Mouse (Mus musculus) lung, embryonic 15.5 days (tissue): ENCODE results near the gene 9430038I01Rik. TPM values are rescaled to one million over a fixed set of nuclear protein-coding genes. Genes with fewer than 3 reads are reported as not detected.
"Not testable (repeated sequence)": the region's sequence is repeated elsewhere in the genome, so short reads cannot be mapped to it uniquely, and the experiment has no call there.

Source experiments
- ATAC-seq: fragments of 200-750 bp; cut with Nextera tagmentation; 2 replicates; pipeline ENCODE4 v1.8.0; 2017; ENCODE audit warnings: moderate number of reproducible peaks, borderline replicate concordance; ENCODE audit not compliant: low FRiP score, low TSS enrichment; ENCODE audit errors: extremely low read depth
- H3K27ac ChIP-seq: fragments of 300-500 bp; sonication (generic); 2 replicates; pipeline ENCODE4 v1.5.1; 2015; ENCODE audit warnings: moderate library complexity, mild to moderate bottlenecking, inconsistent platforms
- H3K27me3 ChIP-seq: fragments of 300-500 bp; sonication (generic); 2 replicates; pipeline ENCODE4 v1.6.1; 2015; ENCODE audit warnings: inconsistent platforms
- H3K36me3 ChIP-seq: fragments of 300-500 bp; sonication (generic); 2 replicates; pipeline ENCODE4 v1.6.1; 2015; ENCODE audit warnings: inconsistent platforms
- H3K4me1 ChIP-seq: fragments of 300-500 bp; sonication (generic); 2 replicates; pipeline ENCODE4 v1.6.1; 2015; ENCODE audit warnings: inconsistent platforms
- H3K4me2 ChIP-seq: fragments of 300-500 bp; sonication (generic); 2 replicates; pipeline ENCODE4 v1.6.1; 2015; ENCODE audit warnings: inconsistent platforms, mild to moderate bottlenecking, moderate library complexity
- H3K4me3 ChIP-seq: fragments of 300-500 bp; sonication (generic); 2 replicates; pipeline ENCODE4 v1.5.1; 2015; ENCODE audit warnings: mild to moderate bottlenecking, inconsistent platforms
- H3K9ac ChIP-seq: fragments of 300-500 bp; sonication (generic); 2 replicates; pipeline ENCODE4 v1.6.1; 2015; ENCODE audit warnings: inconsistent platforms
- H3K9me3 ChIP-seq: fragments of 300-500 bp; sonication (generic); 2 replicates; pipeline ENCODE4 v1.6.1; 2016; ENCODE audit warnings: inconsistent platforms
- WGBS: fragments of 180-500 bp; shearing (Covaris S2); methylation state at CpG from one replicate; pipeline ENCODE4 v1.1.7; 2015; 5-methylcytosine and 5-hydroxymethylcytosine counted together
- polyA plus RNA-seq: library from polyadenylated mRNA; unstranded; fragments of >200 nt; fragmentation: Nextera tagmentation; extraction: Ambion mirVana; gene quantifications from 2 replicates; pipeline ENCODE4 v1.2.1, GENCODE M21; 2015

9430038I01Rik gene
- 19.4 and 20.2 TPM in 2 replicates for polyA plus RNA-seq

- ATAC-seq = peak; percentile 99
- peak within 1 kb of the TSS; percentile 91 for H3K4me3 ChIP-seq
- no peaks in the 10 kb centered on the region for H3K9me3 ChIP-seq
- H3K4me2 ChIP-seq = peak within 1 kb of the TSS; percentile 58
- H3K9ac ChIP-seq = peak within 1 kb of the TSS; percentile 79
- whole genome bisulfite sequencing = under 1% methylated on average over 63 of the region's 63 CpGs
- H3K4me1 ChIP-seq = peaks cover 12% of the 10 kb centered on the region
- H3K27me3 ChIP-seq = no peaks in the 10 kb centered on the region
- peak within 1 kb of the TSS; percentile 96 for H3K27ac ChIP-seq
- no peaks in the 10 kb centered on the region for H3K36me3 ChIP-seq
Observed at GRCm38 (mm10) chr7:137410337-137411197, at the start of gene 9430038I01Rik. TSS of gene 9430038I01Rik (minus strand) at chr7:137410762.

DNA sequence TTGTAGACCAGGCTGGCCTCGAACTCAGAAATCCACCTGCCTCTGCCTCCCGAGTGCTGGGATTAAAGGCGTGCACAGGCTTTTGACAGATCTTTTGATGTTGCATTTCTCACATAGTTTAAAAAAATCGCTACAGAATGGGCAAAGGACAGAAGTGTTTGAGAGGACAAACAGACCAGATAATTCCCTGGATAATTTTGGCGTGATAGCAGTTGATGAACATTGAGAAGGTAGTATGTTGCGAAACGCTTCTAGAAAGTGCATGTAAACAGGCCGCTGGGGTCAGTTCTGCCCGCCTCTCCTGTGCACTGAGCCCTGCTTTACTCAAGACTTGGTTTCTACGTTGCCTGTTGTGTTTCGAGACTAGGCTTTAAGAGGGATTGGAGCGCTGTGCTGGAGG lies 34.8 kb upstream of the 9430038I01Rik start:
- H3K9ac ChIP-seq = no peak overlapping the region
- no peaks in the 10 kb centered on the region for H3K9me3 ChIP-seq
- no peak for ATAC-seq
- 92% methylated on average over 12 of the region's 12 CpGs for WGBS
- H3K4me1 ChIP-seq = no peaks in the 10 kb centered on the region
- H3K27me3 ChIP-seq = no peaks in the 10 kb centered on the region
- H3K4me2 ChIP-seq = no peak overlapping the region
- H3K4me3 ChIP-seq = no peak overlapping the region
- peaks cover 26% of the 10 kb centered on the region for H3K36me3 ChIP-seq
- H3K27ac ChIP-seq = no peak overlapping the region

DNA sequence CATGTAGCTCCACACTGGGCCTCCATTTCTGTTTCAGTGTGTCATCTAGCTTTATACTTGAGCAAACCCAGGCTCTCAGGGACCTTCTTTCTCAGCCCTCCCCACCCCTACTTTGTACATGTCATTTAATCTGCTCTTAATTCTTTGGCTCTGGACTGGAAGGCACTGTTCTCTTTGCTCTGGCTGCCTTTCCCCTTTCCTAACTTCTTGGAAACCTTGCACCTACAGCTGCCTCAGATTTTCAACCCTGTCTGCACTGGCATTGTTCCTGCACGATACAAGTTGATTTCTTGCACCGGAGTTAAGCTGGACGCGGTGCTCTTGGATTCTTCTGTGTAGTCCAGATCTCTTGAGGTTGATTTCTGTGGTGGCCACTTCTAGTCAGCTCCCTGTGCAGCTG lies 32.4 kb upstream of the 9430038I01Rik start:
- Histone ChIP-seq H3K27ac (no peak overlapping the region), H3K27me3 (no peaks in the 10 kb centered on the region), H3K4me2 (no peak overlapping the region), H3K9me3 (no peaks in the 10 kb centered on the region), H3K36me3 (peaks cover 19% of the 10 kb centered on the region), H3K4me1 (peaks cover 8% of the 10 kb centered on the region), H3K9ac (no peak overlapping the region), H3K4me3 (no peak overlapping the region)
- 94% methylated on average over 4 of the region's 4 CpGs for WGBS
- no peak for ATAC-seq

- peak overlapping the region; percentile 68 for H3K4me2 ChIP-seq
- H3K27me3 ChIP-seq, H3K9me3 ChIP-seq, ATAC-seq, H3K9ac ChIP-seq, H3K36me3 ChIP-seq, H3K27ac ChIP-seq: not testable (repeated sequence)
- 80% methylated on average over 7 of the region's 7 CpGs for WGBS
- H3K4me1 ChIP-seq = peaks cover 10% of the 10 kb centered on the region
- peak overlapping the region; percentile 83 for H3K4me3 ChIP-seq
Observed at GRCm38 (mm10) chr7:137438962-137439361, 28.4 kb upstream of the 9430038I01Rik start.

GRCm38 (mm10) chr7:137438179-137438550 lies 27.6 kb upstream of the 9430038I01Rik start:
- Histone ChIP-seq H3K4me1 (peaks cover 10% of the 10 kb centered on the region), H3K27ac (peak overlapping the region; percentile 82), H3K36me3 (no peaks in the 10 kb centered on the region), H3K4me2 (peak overlapping the region; percentile 68), H3K9ac (peak overlapping the region; percentile 91), H3K27me3 (no peaks in the 10 kb centered on the region), H3K4me3 (peak overlapping the region; percentile 83), H3K9me3 (no peaks in the 10 kb centered on the region)
- WGBS = 5% methylated on average over 7 of the region's 7 CpGs
- 0 out of 2 replicates have a peak, but pooled peaks have one; percentile 12 for ATAC-seq

DNA sequence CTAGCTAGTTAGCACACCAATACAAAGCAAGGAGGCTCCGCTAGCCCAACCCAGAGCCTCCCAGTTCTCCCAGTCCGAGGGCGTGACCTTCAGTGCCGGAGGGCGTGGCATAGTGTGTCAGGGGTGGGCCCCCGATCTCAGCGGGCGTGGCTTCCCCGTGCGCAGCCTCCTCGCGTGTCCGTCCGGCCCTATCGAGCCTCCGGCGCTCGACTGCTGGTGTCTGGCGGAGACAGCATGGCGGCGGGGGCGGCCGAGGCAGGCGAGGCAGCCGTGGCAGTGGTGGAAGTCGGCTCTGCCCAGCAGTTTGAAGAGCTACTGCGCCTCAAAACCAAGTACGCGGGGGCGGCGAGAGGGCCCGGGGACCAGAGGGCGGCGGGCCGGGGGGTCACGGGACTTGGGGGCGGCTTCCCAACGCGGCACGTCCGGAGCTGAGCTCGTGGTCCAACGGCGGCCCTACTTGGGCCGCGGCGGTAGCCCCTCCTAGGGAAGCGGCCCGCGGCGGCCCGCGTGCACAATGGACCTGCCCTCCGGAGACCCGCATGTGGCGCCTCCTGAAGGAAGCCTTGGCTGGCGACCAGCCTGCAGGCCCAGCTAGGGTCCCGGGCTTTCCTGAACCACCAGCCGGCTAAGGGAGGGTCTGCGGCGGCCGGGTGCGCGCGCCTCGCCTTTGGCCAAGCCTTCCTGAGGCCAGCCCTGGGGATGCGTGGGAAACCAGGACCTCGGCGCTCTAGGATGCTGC lies 27.0 kb upstream of the 9430038I01Rik start, which contains the start of gene Glrx3:
Gene Glrx3, plus strand, starts transcription at position 175 of the 739 bp plus-strand sequence.
- Histone ChIP-seq H3K9me3 (no peaks in the 10 kb centered on the region), H3K9ac (peak within 1 kb of the TSS; percentile 91), H3K4me2 (peak within 1 kb of the TSS; percentile 68), H3K27me3 (no peaks in the 10 kb centered on the region), H3K4me1 (peaks cover 10% of the 10 kb centered on the region), H3K36me3 (no peaks in the 10 kb centered on the region), H3K4me3 (peak within 1 kb of the TSS; percentile 83), H3K27ac (peak within 1 kb of the TSS; percentile 82)
- under 1% methylated on average over 67 of the region's 69 CpGs for WGBS
- ATAC-seq = peak; percentile 96

- H3K9ac ChIP-seq = no peak overlapping the region
- no peaks in the 10 kb centered on the region for H3K36me3 ChIP-seq
- H3K4me2 ChIP-seq = peak overlapping the region; percentile 68
- 82% methylated on average over 6 of the region's 6 CpGs for WGBS
- H3K4me3 ChIP-seq = peak overlapping the region; percentile 83
- H3K27me3 ChIP-seq = no peaks in the 10 kb centered on the region
- ATAC-seq = 0 out of 2 replicates have a peak, but pooled peaks have one; percentile 1
- peak overlapping the region; percentile 82; the same call in 1 of the 2 replicates for H3K27ac ChIP-seq
- no peaks in the 10 kb centered on the region for H3K9me3 ChIP-seq
- peaks cover 10% of the 10 kb centered on the region for H3K4me1 ChIP-seq
Observed at GRCm38 (mm10) chr7:137436901-137437300, 26.3 kb upstream of the 9430038I01Rik start.

- no peaks in the 10 kb centered on the region for H3K4me1 ChIP-seq
- ATAC-seq = no peak
- WGBS = 64% methylated on average over 13 of the region's 13 CpGs
- H3K4me2 ChIP-seq = no peak overlapping the region
- no peak overlapping the region for H3K9ac ChIP-seq
- H3K27me3 ChIP-seq = no peaks in the 10 kb centered on the region
- H3K4me3 ChIP-seq = no peak overlapping the region
- no peaks in the 10 kb centered on the region for H3K36me3 ChIP-seq
- no peaks in the 10 kb centered on the region for H3K9me3 ChIP-seq
- no peak overlapping the region for H3K27ac ChIP-seq
Observed at GRCm38 (mm10) chr7:137431769-137432603, 21.4 kb upstream of the 9430038I01Rik start.

- Histone ChIP-seq H3K4me3 (no peak overlapping the region), H3K4me2 (no peak overlapping the region), H3K9me3 (no peaks in the 10 kb centered on the region), H3K27me3 (no peaks in the 10 kb centered on the region), H3K9ac (no peak overlapping the region), H3K36me3 (no peaks in the 10 kb centered on the region), H3K27ac (no peak overlapping the region), H3K4me1 (no peaks in the 10 kb centered on the region)
- no peak for ATAC-seq
- 42% methylated on average over 4 of the region's 4 CpGs for WGBS
Observed at GRCm38 (mm10) chr7:137426693-137427092, 16.1 kb upstream of the 9430038I01Rik start.

DNA sequence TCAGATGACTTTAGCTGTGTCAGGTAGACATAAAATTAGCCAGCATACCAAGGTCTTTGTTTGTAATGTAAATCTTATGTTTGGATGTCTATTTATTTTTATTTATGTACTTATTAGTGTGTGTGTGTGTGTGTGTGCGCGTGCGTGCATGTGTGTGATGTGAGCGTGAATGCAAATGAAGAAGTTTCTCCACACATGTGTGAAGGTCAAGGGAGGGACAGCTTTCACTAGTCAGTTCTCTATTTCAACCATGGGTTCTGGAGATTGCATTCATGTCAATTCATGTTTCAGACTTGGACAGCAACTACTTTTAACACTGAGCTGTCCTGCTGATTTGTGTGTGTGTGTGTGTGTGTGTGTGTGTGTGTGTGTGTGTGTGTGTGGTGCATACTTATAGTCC lies 10.7 kb upstream of the 9430038I01Rik start:
- Histone ChIP-seq H3K36me3 (no peaks in the 10 kb centered on the region), H3K4me2 (no peak overlapping the region), H3K4me3 (no peak overlapping the region), H3K4me1 (no peaks in the 10 kb centered on the region), H3K9me3 (no peaks in the 10 kb centered on the region), H3K27ac (no peak overlapping the region), H3K9ac (no peak overlapping the region), H3K27me3 (no peaks in the 10 kb centered on the region)
- 89% methylated on average over 4 of the region's 4 CpGs for WGBS
- no peak for ATAC-seq

GRCm38 (mm10) chr7:137420550-137420949 lies 10.0 kb upstream of the 9430038I01Rik start:
- no peak overlapping the region for H3K4me3 ChIP-seq
- H3K27me3 ChIP-seq = no peaks in the 10 kb centered on the region
- 75% methylated on average over 2 of the region's 2 CpGs for WGBS
- H3K4me1 ChIP-seq = no peaks in the 10 kb centered on the region
- no peak overlapping the region for H3K4me2 ChIP-seq
- no peaks in the 10 kb centered on the region for H3K36me3 ChIP-seq
- ATAC-seq = no peak
- no peaks in the 10 kb centered on the region for H3K9me3 ChIP-seq
- H3K9ac ChIP-seq = no peak overlapping the region
- H3K27ac ChIP-seq = no peak overlapping the region
